Mouse (Mus musculus): Measurements from ENCODE around the gene Steap4.

GRCm38 (mm10) chr5:7965281-7965680 lies 5.0 kb downstream of the Steap4 start:
- TF ChIP-seq POLR2A (IDR thresholded peaks at IDR 0.05; ENCODE audit: insufficient read depth, low read length) (no peak), CTCF (IDR thresholded peaks at IDR 0.05; ENCODE audit: low read depth, low read length) (no peak)
